Mouse (Mus musculus) neural tube, embryonic 12.5 days (tissue): ENCODE data around the gene Sdc4. TPM values are rescaled to one million over a fixed set of nuclear protein-coding genes. Genes with fewer than 3 reads are reported as not detected.

Experiments used
- ATAC-seq: fragments of 200-750 bp; cut with Nextera tagmentation; 2 replicates; pipeline ENCODE4 v1.8.0; 2017; ENCODE audit warnings: low read depth, mild to moderate bottlenecking, moderate TSS enrichment, moderate library complexity; ENCODE audit not compliant: low FRiP score
- H3K27ac ChIP-seq: fragments of 300-500 bp; sonication (generic); 2 replicates; pipeline ENCODE4 v1.5.1; 2016
- H3K27me3 ChIP-seq: fragments of 300-500 bp; sonication (generic); replicated peaks from 2 replicates; pipeline ENCODE4 v1.6.1; 2016; ENCODE audit warnings: mild to moderate bottlenecking
- H3K36me3 ChIP-seq: fragments of 300-500 bp; sonication (generic); 2 replicates; pipeline ENCODE4 v1.6.1; 2016; ENCODE audit warnings: mild to moderate bottlenecking
- H3K4me1 ChIP-seq: fragments of 300-500 bp; sonication (generic); 2 replicates; pipeline ENCODE4 v1.6.1; 2016
- H3K4me2 ChIP-seq: fragments of 300-500 bp; sonication (generic); replicated peaks from 2 replicates; pipeline ENCODE4 v1.6.1; 2016; ENCODE audit warnings: mild to moderate bottlenecking
- H3K4me3 ChIP-seq: fragments of 300-500 bp; sonication (generic); 2 replicates; pipeline ENCODE4 v1.5.1; 2016
- H3K9ac ChIP-seq: fragments of 300-500 bp; sonication (generic); 2 replicates; pipeline ENCODE4 v1.6.1; 2016; ENCODE audit warnings: mild to moderate bottlenecking
- H3K9me3 ChIP-seq: fragments of 300-500 bp; sonication (generic); 2 replicates; pipeline ENCODE4 v1.6.1; 2016; ENCODE audit warnings: mild to moderate bottlenecking
- WGBS: fragments of 180-500 bp; shearing (Covaris S2); methylation state at CpG from one replicate; pipeline ENCODE4 v1.1.7; 2016; 5-methylcytosine and 5-hydroxymethylcytosine counted together
- polyA plus RNA-seq: library from polyadenylated mRNA; unstranded; fragments of >200 nt; fragmentation: Nextera tagmentation; extraction: Ambion mirVana; gene quantifications from 2 replicates; pipeline ENCODE4 v1.2.1, GENCODE M21; 2016

The Sdc4 gene
- polyA plus RNA-seq, 1 experiment from 2014 or later = 9.7 TPM

DNA sequence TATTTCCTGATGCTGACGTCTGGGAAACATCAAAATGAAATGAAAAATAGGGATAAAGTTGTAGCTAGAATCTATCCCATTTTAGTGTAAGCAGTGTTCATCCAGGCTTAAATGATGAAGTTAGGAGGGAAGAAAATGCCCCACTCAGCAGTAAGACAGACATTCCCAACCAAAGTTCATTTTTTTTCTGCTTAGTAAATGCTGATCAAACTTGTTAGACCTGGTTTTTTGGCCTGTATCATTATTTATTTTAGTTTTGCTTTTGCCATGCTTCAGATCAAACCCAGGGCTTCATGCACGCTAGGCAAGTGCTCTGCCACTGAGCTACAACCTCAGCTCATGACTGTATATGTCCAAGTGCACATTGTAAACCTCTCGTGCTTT, 2.4 kb upstream of the Sdc4 start:
- no peak overlapping the region for H3K4me2 ChIP-seq
- no peak for ATAC-seq
- H3K9ac ChIP-seq = no peak overlapping the region
- H3K4me1 ChIP-seq = peaks cover 19% of the 10 kb centered on the region
- H3K9me3 ChIP-seq = no peaks in the 10 kb centered on the region
- no peak overlapping the region for H3K4me3 ChIP-seq
- H3K27me3 ChIP-seq = peaks cover 17% of the 10 kb centered on the region
- 79% methylated on average over 3 of the region's 3 CpGs for WGBS
- no peak overlapping the region for H3K27ac ChIP-seq
- no peaks in the 10 kb centered on the region for H3K36me3 ChIP-seq

DNA sequence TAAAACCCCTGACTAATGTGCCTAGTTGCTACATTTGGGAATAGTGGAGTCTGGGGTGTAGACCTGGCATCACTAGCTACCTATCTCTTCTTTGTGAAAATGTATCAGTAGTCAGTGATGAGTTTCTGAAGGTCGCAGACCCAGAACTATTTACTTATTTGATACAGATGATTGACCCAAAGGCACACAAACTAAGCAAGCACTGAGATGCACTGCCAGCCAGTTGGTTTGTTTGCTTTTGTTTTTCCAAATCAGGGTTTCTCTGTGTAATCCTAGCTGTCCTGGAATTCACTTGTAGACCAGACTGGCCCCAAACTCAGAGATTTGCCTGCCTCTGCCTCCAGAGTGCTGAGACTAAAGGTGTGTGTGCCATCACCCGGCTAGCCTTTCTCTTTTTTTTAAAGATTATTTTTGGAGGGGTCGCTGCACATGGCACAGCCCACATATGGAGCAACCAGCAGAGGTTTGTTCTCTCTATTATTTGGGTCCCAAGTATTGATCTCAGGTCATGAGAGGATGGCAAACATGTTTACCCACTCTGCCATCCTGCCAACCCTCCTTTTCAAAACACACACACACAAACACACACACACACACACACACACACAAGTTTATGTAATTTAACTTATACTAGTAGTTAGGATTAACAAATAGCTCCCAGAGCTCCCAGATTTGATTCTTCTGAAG, 1.9 kb upstream of the Sdc4 start:
- H3K4me2 ChIP-seq = no peak overlapping the region
- H3K9me3 ChIP-seq = no peaks in the 10 kb centered on the region
- H3K27ac ChIP-seq = no peak overlapping the region
- WGBS = 85% methylated on average over 3 of the region's 3 CpGs
- no peak for ATAC-seq
- H3K9ac ChIP-seq = no peak overlapping the region
- peaks cover 17% of the 10 kb centered on the region for H3K27me3 ChIP-seq
- H3K36me3 ChIP-seq = no peaks in the 10 kb centered on the region
- no peak overlapping the region for H3K4me3 ChIP-seq
- H3K4me1 ChIP-seq = peaks cover 19% of the 10 kb centered on the region

DNA sequence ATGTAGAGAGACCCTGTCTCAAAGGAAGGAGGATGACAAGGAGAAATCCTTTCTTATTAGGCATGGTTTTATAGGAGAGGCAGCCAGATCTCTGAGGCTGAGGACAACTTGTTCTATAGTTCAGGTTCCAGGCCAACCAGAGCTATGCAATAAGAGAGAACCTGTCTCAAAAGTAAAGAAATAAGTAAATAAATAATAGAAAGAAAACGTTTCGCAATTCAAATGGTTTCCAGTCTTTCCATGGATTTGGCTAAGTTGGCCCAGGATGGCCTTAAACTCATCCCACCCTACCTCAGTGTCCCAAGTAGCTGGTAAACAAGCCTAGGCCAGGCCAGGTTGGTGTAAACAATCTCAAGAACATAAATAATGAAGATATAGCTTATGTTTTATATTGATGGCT, 1.0 kb upstream of the Sdc4 start:
- H3K4me1 ChIP-seq = peaks cover 19% of the 10 kb centered on the region
- no peak for ATAC-seq
- no peak overlapping the region for H3K4me3 ChIP-seq
- no peak overlapping the region for H3K4me2 ChIP-seq
- H3K27ac ChIP-seq = no peak overlapping the region
- H3K36me3 ChIP-seq = no peaks in the 10 kb centered on the region
- H3K9me3 ChIP-seq = no peaks in the 10 kb centered on the region
- no peak overlapping the region for H3K9ac ChIP-seq
- peaks cover 17% of the 10 kb centered on the region for H3K27me3 ChIP-seq
- WGBS = 90% methylated on average over 2 of the region's 2 CpGs

DNA sequence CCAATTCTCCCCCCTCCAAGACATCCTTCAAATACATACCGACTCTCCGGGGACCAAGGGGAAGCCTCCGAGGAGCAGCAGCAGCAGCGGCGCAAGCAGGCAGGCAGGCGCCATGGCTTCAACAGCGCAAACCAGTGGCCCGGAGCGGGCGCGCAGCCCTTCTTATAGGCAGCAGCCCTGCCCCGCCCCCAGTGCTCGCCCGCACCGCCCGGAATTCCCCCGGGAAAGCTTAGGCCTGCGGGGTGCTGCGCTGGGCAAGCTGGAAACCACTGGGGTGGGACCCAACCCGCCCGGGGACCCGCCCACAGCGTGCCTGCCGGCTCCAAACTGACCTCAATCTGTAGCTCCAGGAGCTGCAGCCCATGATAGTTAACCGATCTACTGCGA, 643 bp downstream of the Sdc4 start:
- under 1% methylated on average over 26 of the region's 26 CpGs for WGBS
- Histone ChIP-seq H3K4me3 (peak overlapping the region; percentile 48), H3K36me3 (no peaks in the 10 kb centered on the region), H3K4me2 (peak overlapping the region; percentile 92), H3K27me3 (peaks cover 17% of the 10 kb centered on the region), H3K27ac (no peak overlapping the region), H3K4me1 (peaks cover 19% of the 10 kb centered on the region), H3K9ac (peak overlapping the region; percentile 59), H3K9me3 (no peaks in the 10 kb centered on the region)
- peak; percentile 94 for ATAC-seq

DNA sequence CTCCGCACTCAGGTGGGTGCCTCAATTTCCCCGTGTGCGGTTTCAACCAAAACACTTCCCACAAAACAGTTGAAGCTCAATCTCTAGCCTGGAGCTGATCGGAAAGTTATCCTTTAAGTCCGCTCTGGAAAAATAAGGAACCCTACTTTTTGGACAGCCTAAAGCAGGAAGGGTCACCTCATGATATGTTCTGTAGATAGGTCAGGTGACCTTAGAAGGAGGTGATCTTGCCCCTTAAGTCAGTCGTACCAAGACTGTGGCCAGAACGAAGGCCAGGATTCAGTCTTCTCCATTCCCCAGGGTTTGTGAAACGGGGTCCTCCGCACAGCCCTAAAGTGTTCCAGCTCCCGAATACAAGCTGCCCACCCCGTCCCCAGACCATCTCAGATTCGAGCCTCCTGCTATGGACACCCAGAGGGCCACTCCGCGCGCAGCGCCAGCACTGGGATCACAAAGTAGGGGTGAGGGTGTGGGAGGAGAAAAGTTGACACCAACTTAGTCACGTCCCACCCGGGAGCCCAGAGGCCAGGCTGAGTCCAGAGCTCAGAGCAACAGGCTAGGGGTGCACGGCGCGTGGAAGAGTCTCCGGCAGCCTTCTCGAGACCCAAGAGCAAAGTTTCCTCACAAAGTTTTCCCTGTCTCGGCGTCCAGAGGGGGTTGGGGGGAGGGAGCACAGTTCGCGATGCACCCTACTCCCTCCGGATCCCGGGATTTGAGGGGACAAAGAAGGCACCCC, 1.2 kb downstream of the Sdc4 start:
- 3% methylated on average over 29 of the region's 29 CpGs for WGBS
- Histone ChIP-seq H3K36me3 (no peaks in the 10 kb centered on the region), H3K9me3 (no peaks in the 10 kb centered on the region), H3K4me2 (peak overlapping the region; percentile 92), H3K27me3 (peaks cover 17% of the 10 kb centered on the region), H3K27ac (no peak overlapping the region), H3K4me1 (peaks cover 19% of the 10 kb centered on the region), H3K4me3 (peak overlapping the region; percentile 48), H3K9ac (peak overlapping the region; percentile 59)
- ATAC-seq = peak; percentile 70

DNA sequence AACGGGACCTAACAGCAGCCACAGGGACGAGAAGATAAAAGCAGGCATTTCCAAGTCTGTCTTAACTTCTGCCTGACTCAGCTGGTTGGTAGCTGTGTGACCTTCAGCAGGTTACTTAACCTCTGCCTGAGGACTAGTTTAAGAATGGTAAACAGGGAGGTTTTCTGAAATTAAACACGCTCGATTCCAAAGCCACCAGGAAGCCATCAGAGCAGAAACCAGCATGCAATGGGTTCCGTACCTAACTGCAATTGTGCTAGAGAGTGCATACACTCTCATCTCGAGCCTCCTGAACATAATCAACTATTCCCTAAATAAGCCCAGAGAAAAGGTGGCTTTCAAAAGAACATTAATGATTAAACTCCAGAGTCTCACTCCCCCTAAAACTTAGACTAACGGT, 2.0 kb downstream of the Sdc4 start:
- H3K9ac ChIP-seq = no peak overlapping the region
- no peak for ATAC-seq
- H3K27ac ChIP-seq = no peak overlapping the region

DNA sequence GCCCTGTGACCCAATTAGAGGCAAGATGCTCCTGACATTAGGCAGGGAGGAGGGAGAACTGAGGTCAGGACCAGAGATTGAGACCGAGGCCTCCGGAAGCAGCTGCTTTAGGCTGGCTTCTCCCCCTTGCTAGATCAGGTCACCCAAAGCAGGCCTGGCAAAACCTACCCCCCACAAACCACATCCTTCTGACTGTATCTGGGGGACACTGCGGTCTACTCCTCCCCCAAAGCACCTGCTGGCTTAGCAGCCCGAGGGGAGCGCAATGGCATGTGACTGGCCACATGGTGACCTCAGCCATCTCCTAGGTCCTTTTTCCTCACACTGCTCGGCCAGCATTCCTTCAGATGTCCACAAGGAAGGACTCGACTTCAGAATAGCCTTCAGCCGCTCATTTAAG, 2.5 kb downstream of the Sdc4 start:
- 32% methylated on average over 8 of the region's 8 CpGs for WGBS
- H3K4me3 ChIP-seq = no peak overlapping the region
- no peaks in the 10 kb centered on the region for H3K9me3 ChIP-seq
- H3K27me3 ChIP-seq = peaks cover 17% of the 10 kb centered on the region
- H3K9ac ChIP-seq = no peak overlapping the region
- peak overlapping the region; percentile 92 for H3K4me2 ChIP-seq
- no peak overlapping the region for H3K27ac ChIP-seq
- no peaks in the 10 kb centered on the region for H3K36me3 ChIP-seq
- no peak for ATAC-seq
- peaks cover 19% of the 10 kb centered on the region for H3K4me1 ChIP-seq

More for the DNA sequence above, 2.0 kb downstream of the Sdc4 start:
- WGBS = 21% methylated on average over 7 of the region's 7 CpGs
- H3K4me2 ChIP-seq = peak overlapping the region; percentile 92
- H3K9me3 ChIP-seq = no peaks in the 10 kb centered on the region
- H3K27me3 ChIP-seq = peaks cover 17% of the 10 kb centered on the region
- no peak overlapping the region for H3K4me3 ChIP-seq
- H3K36me3 ChIP-seq = no peaks in the 10 kb centered on the region
- H3K4me1 ChIP-seq = peaks cover 19% of the 10 kb centered on the region

DNA sequence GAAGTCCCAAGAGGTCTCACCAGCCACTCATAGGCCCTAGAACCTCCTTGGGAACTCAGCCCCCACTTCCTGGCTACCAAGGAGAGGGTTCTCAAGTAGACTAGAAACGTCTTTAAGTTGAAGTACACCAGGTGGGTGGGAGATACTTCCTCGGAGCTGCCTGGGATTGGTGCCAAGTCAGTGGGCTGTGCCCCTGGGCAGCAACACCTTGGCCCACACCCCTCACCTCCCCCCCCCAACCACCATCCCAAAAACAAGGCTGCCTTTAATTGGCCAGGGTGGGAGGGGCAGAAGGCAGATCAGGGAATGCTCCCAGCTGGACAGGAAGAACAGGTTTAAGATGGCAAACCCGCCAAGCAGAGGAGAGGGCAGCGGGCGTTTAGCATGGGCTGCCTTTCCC, 3.4 kb downstream of the Sdc4 start:
- Histone ChIP-seq H3K36me3 (no peaks in the 10 kb centered on the region), H3K9me3 (no peaks in the 10 kb centered on the region)
- 82% methylated on average over 5 of the region's 5 CpGs for WGBS

DNA sequence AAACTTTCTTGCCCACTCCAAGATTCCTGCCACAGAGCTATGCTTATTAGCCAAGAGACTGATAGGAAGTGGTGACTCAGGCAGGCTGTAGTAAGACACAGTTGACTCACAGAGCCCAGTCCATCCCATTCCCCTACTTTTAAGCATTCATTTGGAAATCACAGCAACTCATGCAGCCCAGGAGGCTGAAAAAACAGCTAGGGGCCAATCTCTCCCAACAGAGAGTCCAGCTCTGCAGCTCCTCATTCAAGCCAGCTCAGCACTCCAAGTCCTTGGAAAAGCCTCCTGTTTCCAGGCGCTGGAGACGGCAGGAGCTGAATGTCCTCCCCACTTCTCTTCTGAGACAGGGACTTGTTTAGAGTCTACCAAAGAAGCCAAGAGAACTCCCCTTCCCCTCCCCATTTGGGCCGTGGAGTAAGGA, 4.7 kb downstream of the Sdc4 start:
- Histone ChIP-seq H3K27me3 (peaks cover 17% of the 10 kb centered on the region), H3K36me3 (no peaks in the 10 kb centered on the region), H3K9me3 (no peaks in the 10 kb centered on the region), H3K9ac (no peak overlapping the region), H3K4me3 (no peak overlapping the region), H3K4me2 (no peak overlapping the region), H3K4me1 (peaks cover 19% of the 10 kb centered on the region), H3K27ac (no peak overlapping the region)
- no peak for ATAC-seq
- WGBS = 74% methylated on average over 3 of the region's 3 CpGs

More for the DNA sequence above, 3.4 kb downstream of the Sdc4 start:
- H3K27me3 ChIP-seq = peaks cover 17% of the 10 kb centered on the region
- H3K9ac ChIP-seq = no peak overlapping the region
- no peak overlapping the region for H3K4me2 ChIP-seq
- peaks cover 19% of the 10 kb centered on the region for H3K4me1 ChIP-seq
- ATAC-seq = no peak
- no peak overlapping the region for H3K4me3 ChIP-seq
- H3K27ac ChIP-seq = no peak overlapping the region

DNA sequence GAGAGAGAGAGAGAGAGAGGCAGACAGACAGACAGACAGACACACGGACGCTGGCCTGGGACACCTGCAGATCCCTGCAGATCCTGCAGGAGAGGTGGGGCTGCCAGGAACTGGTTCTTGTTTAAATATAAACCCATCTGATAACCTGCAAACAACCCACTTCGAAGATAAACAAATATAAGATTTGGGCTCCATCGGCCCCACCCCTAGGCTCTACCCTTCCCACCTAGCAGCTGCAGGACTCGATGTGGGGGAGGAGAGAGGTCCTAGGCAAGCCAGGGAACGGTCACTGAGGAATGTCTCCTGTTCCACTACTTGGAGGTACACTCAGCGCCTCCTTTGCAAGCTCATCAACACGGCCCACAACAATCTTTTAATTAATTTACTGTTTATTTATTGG, 5.4 kb downstream of the Sdc4 start:
- H3K4me3 ChIP-seq = no peak overlapping the region
- H3K9me3 ChIP-seq = no peaks in the 10 kb centered on the region
- no peak overlapping the region for H3K4me2 ChIP-seq
- H3K27ac ChIP-seq = no peak overlapping the region
- no peak for ATAC-seq
- 58% methylated on average over 8 of the region's 8 CpGs for WGBS
- no peaks in the 10 kb centered on the region for H3K36me3 ChIP-seq
- no peak overlapping the region for H3K9ac ChIP-seq
- peaks cover 17% of the 10 kb centered on the region for H3K4me1 ChIP-seq
- peaks cover 17% of the 10 kb centered on the region for H3K27me3 ChIP-seq

DNA sequence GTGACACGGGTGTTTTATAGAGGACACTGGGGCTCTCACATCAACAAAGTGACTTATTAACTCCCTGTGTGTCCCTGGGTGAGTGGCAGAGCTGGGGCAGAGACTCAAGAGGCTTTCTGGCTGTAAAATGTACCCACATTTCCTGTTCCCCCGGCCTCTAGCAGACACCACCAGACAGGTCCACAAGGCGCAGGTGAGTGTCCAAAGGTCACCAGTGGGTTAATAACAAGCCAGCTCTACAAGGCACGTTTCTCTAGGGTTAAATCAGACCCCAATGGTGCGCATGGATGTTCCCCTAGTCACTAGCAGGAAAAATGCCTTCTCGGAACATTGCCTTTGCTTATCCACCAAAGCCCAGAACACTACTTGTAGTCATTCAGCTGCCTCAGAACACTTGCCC, 6.0 kb downstream of the Sdc4 start:
- H3K9me3 ChIP-seq = no peaks in the 10 kb centered on the region
- no peak overlapping the region for H3K27ac ChIP-seq
- peaks cover 16% of the 10 kb centered on the region for H3K4me1 ChIP-seq
- H3K9ac ChIP-seq = no peak overlapping the region
- ATAC-seq = no peak
- no peak overlapping the region for H3K4me2 ChIP-seq
- H3K36me3 ChIP-seq = no peaks in the 10 kb centered on the region
- H3K27me3 ChIP-seq = peaks cover 16% of the 10 kb centered on the region
- no peak overlapping the region for H3K4me3 ChIP-seq
- WGBS = 71% methylated on average over 6 of the region's 6 CpGs

DNA sequence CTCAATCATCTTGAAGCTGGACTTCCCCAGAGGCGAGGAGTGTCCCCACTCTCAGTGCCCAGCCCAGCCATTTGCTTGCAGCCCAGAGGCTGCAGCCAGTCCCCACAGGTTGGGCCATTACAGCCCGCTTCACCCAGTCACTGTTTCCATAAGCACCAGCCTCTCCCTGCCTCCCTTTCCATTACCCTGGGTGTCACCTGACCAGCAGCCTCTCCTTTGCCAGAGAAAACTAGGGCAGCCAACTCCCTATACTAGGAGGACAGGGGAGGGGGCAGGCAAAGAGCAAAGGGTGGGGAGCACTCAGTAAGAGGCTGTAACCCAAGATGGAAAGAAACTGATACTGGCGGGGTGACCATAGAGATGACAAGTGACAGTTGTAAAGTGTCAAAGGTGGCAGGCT, 6.7 kb downstream of the Sdc4 start:
- Histone ChIP-seq H3K4me3 (no peak overlapping the region), H3K27ac (no peak overlapping the region), H3K36me3 (no peaks in the 10 kb centered on the region), H3K4me1 (peaks cover 13% of the 10 kb centered on the region), H3K9ac (no peak overlapping the region), H3K9me3 (no peaks in the 10 kb centered on the region), H3K27me3 (peaks cover 9% of the 10 kb centered on the region), H3K4me2 (no peak overlapping the region)
- no peak for ATAC-seq
- 47% methylated on average over 3 of the region's 3 CpGs for WGBS
